ENCODE assay signal across 22 mouse cellular contexts in genomic region chr10:90718684-90719083, GRCm38 (mm10).
A peak's percentile ranks its signal among the peaks of the same experiment; 100 is the strongest.
DNase-seq lines count a peak whose midpoint lies in the region; ATAC-seq and TF ChIP-seq lines count a peak whose summit lies in the region.
"Had no signal": no experiment of that assay in that cellular context is flagged by ENCODE, and none has a peak within 500 bp of the region (broad histone marks: within the 10 kb centered on the region; RNA-seq: fewer than 3 reads in every experiment).

No protein-coding gene starts in this region.

- TF ChIP-seq CTCF in forebrain, postnatal 0 days (IDR thresholded peaks at IDR 0.05; ENCODE audit: low read depth): peak; percentile 29; the same call in 1 of the 2 replicates
- TF ChIP-seq CTCF in E14TG2a.4 (conservative IDR thresholded peaks at IDR 0.05; ENCODE audit: low read length): peak; percentile 35

- H3K9me3 ChIP-seq in forebrain, postnatal 0 days (ENCODE audit: low read length): no peaks in the 10 kb centered on the region
- H3K9me3 ChIP-seq in forebrain, embryonic 14.5 days (replicated peaks; ENCODE audit: control insufficient read depth, low read length): no peaks in the 10 kb centered on the region
- H3K9me3 ChIP-seq in limb, embryonic 13.5 days: no peaks in the 10 kb centered on the region
- H3K9me3 ChIP-seq in limb, embryonic 10.5 days (replicated peaks): no peaks in the 10 kb centered on the region
- H3K9me3 ChIP-seq in E14TG2a.4 (ENCODE audit: low read length): no peaks in the 10 kb centered on the region
- H3K9me3 ChIP-seq: embryonic facial prominence, embryonic 13.5 days; G1E; intestine, embryonic 15.5 days had no signal

- no peak for ATAC-seq in forebrain, postnatal 0 days
- no peak for ATAC-seq in forebrain, embryonic 14.5 days
- ATAC-seq in limb, embryonic 13.5 days (ENCODE audit: low FRiP score, low read depth): no peak; the same call in 1 of the 2 replicates
- no peak for ATAC-seq in granulocyte monocyte progenitor cell, adult 5-6 weeks (replicated peaks; ENCODE audit: poor library complexity, severe bottlenecking)
- ATAC-seq: activated CD4-positive, CD25-positive, alpha-beta regulatory T cell, adult 4 months; forebrain, embryonic 13.5 days; intestine, embryonic 15.5 days had no signal

- no peak overlapping the region for H3K4me3 ChIP-seq in forebrain, postnatal 0 days (ENCODE audit: low read depth, low read length)
- no peak overlapping the region for H3K4me3 ChIP-seq in forebrain, embryonic 14.5 days (ENCODE audit: low read depth, low read length)
- no peak overlapping the region for H3K4me3 ChIP-seq in limb, embryonic 13.5 days
- H3K4me3 ChIP-seq in limb, embryonic 10.5 days: no peak overlapping the region
- H3K4me3 ChIP-seq in E14TG2a.4 (replicated peaks; ENCODE audit: low read length): no peak overlapping the region
- H3K4me3 ChIP-seq: forebrain, embryonic 13.5 days; hindbrain, embryonic 12.5 days; intestine, embryonic 15.5 days had no signal

- no peak overlapping the region for H3K9ac ChIP-seq in forebrain, postnatal 0 days
- no peak overlapping the region for H3K9ac ChIP-seq in forebrain, embryonic 14.5 days (ENCODE audit: low read length)
- H3K9ac ChIP-seq in limb, embryonic 13.5 days: no peak overlapping the region
- H3K9ac ChIP-seq: forebrain, embryonic 13.5 days; hindbrain, embryonic 12.5 days; intestine, embryonic 15.5 days had no signal

- no peak overlapping the region for H3K4me2 ChIP-seq in forebrain, postnatal 0 days (ENCODE audit: low read depth)
- H3K4me2 ChIP-seq in forebrain, embryonic 14.5 days (ENCODE audit: low read length): no peak overlapping the region
- H3K4me2 ChIP-seq in limb, embryonic 13.5 days (replicated peaks): peak overlapping the region; percentile 58; the same call in 1 of the 2 replicates
- H3K4me2 ChIP-seq: forebrain, embryonic 13.5 days; hindbrain, embryonic 12.5 days; intestine, embryonic 15.5 days had no signal

- no peaks in the 10 kb centered on the region for H3K36me3 ChIP-seq in forebrain, postnatal 0 days (ENCODE audit: insufficient read depth)
- H3K36me3 ChIP-seq in forebrain, embryonic 14.5 days (ENCODE audit: control insufficient read depth, insufficient read depth, low read length): no peaks in the 10 kb centered on the region
- H3K36me3 ChIP-seq in limb, embryonic 13.5 days: no peaks in the 10 kb centered on the region
- H3K36me3 ChIP-seq in limb, embryonic 10.5 days: no peaks in the 10 kb centered on the region
- no peaks in the 10 kb centered on the region for H3K36me3 ChIP-seq in E14TG2a.4 (ENCODE audit: insufficient read depth, low read length)
- H3K36me3 ChIP-seq: embryonic facial prominence, embryonic 13.5 days; G1E; hindbrain, embryonic 12.5 days; intestine, embryonic 15.5 days had no signal

- H3K27ac ChIP-seq in forebrain, postnatal 0 days (ENCODE audit: low read depth, low read length): no peak overlapping the region
- H3K27ac ChIP-seq in forebrain, embryonic 14.5 days (ENCODE audit: low read depth, low read length): no peak overlapping the region
- no peak overlapping the region for H3K27ac ChIP-seq in limb, embryonic 13.5 days
- no peak overlapping the region for H3K27ac ChIP-seq in limb, embryonic 10.5 days
- H3K27ac ChIP-seq: forebrain, embryonic 13.5 days; hindbrain, embryonic 12.5 days; intestine, embryonic 15.5 days had no signal

- no peak for DNase-seq in forebrain, postnatal 0 days
- DNase-seq in forebrain, embryonic 14.5 days (ENCODE audit: low spot score): no peak
- DNase-seq in limb, embryonic 10.5 days (ENCODE audit: low spot score): no peak
- DNase-seq in ZHBTc4 (ENCODE audit: low read depth, low spot score): peak; percentile 58
- DNase-seq in B cell, adult 2 months: no peak
- DNase-seq: adrenal gland, postnatal 14 days; cerebellum, adult 11-12 months; cerebellum, adult 9-10 months; cerebellum, postnatal 25 days; gastrocnemius, postnatal 14 days; heart, postnatal 10 days; heart, postnatal 4 days had no signal

- peaks cover 11% of the 10 kb centered on the region; the same call in 1 of the 2 replicates for H3K4me1 ChIP-seq in forebrain, postnatal 0 days (ENCODE audit: insufficient read depth)
- no peaks in the 10 kb centered on the region for H3K4me1 ChIP-seq in forebrain, embryonic 14.5 days (ENCODE audit: control insufficient read depth, insufficient read depth, low read length)
- H3K4me1 ChIP-seq in limb, embryonic 13.5 days: peaks cover 9% of the 10 kb centered on the region; the same call in 1 of the 2 replicates
- H3K4me1 ChIP-seq in limb, embryonic 10.5 days: peaks cover 12% of the 10 kb centered on the region
- H3K4me1 ChIP-seq in E14TG2a.4 (replicated peaks; ENCODE audit: low read depth, low read length): peaks cover 8% of the 10 kb centered on the region
- H3K4me1 ChIP-seq: embryonic facial prominence, embryonic 13.5 days; forebrain, embryonic 13.5 days; hindbrain, embryonic 12.5 days; intestine, embryonic 15.5 days had no signal

- H3K27me3 ChIP-seq in forebrain, postnatal 0 days (ENCODE audit: insufficient read depth, low read length): no peaks in the 10 kb centered on the region
- H3K27me3 ChIP-seq in forebrain, embryonic 14.5 days (replicated peaks; ENCODE audit: control insufficient read depth, insufficient read depth, low read length): no peaks in the 10 kb centered on the region
- H3K27me3 ChIP-seq in limb, embryonic 13.5 days: no peaks in the 10 kb centered on the region
- H3K27me3 ChIP-seq in limb, embryonic 10.5 days (ENCODE audit: low read depth, poor library complexity, severe bottlenecking): no peaks in the 10 kb centered on the region
- H3K27me3 ChIP-seq in E14TG2a.4 (ENCODE audit: insufficient read depth, low read length): peaks cover 51% of the 10 kb centered on the region
- H3K27me3 ChIP-seq: CH12.LX; embryonic facial prominence, embryonic 13.5 days; forebrain, embryonic 13.5 days; hindbrain, embryonic 12.5 days; intestine, embryonic 15.5 days had no signal

- WGBS in forebrain, postnatal 0 days: 94% methylated on average over 9 of the region's 9 CpGs
- WGBS in forebrain, embryonic 14.5 days: 94% methylated on average over 9 of the region's 9 CpGs
- 84% methylated on average over 9 of the region's 9 CpGs for WGBS in limb, embryonic 13.5 days
- 94% methylated on average over 9 of the region's 9 CpGs for WGBS in limb, embryonic 10.5 days
